Mouse (Mus musculus): ENCODE measurements around the gene Selplg.

DNA sequence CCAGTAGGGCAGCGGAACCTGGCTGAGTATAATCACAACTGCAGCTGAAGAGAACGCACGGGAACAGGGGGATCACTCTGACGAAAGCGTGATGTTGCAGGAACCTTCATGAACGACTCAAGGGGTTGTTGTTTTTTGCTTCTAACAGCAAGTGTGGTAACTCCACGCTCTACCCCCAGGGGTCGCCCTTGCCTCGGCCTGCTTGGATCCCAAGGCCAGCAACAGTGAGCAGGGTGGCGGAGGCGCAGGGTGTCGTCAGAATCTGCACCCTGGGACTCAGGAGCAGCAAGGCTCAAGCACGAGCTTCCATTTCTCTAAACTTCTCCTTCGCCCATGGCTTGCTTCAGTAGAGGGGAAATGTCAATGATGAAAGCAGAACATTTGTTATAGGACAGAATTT, 22.1 kb upstream of the Selplg start:
- TF ChIP-seq CTCF (IDR thresholded peaks at IDR 0.05; ENCODE audit: low read depth) (peak; percentile 98), EP300 (IDR thresholded peaks at IDR 0.05; ENCODE audit: low read depth) (no peak)

Data from liver, postnatal 0 days (tissue).